Mouse (Mus musculus): ENCODE results near the gene Btbd9.
"Not testable (repeated sequence)": the region's sequence is repeated elsewhere in the genome, so short reads cannot be mapped to it uniquely, and the experiment has no call there.

Gene Btbd9

GRCm38 (mm10) chr17:30558623-30559022 is 17.7 kb downstream of the Btbd9 start:
- no peak for DNase-seq (ENCODE audit: low read depth, low spot score)

GRCm38 (mm10) chr17:30556512-30556911 is 19.8 kb downstream of the Btbd9 start:
- no peak for DNase-seq (ENCODE audit: low read depth, low spot score)

GRCm38 (mm10) chr17:30553027-30553937 is 23.0 kb downstream of the Btbd9 start:
- DNase-seq (ENCODE audit: low read depth, low spot score): no peak

GRCm38 (mm10) chr17:30550774-30551107 is 25.5 kb downstream of the Btbd9 start:
- DNase-seq (ENCODE audit: low read depth, low spot score): no peak

GRCm38 (mm10) chr17:30549899-30550773 is 26.2 kb downstream of the Btbd9 start:
- no peak for DNase-seq (ENCODE audit: low read depth, low spot score)

GRCm38 (mm10) chr17:30539098-30539497 is 37.2 kb downstream of the Btbd9 start:
- DNase-seq (ENCODE audit: low read depth, low spot score): peak; percentile 3

- DNase-seq (ENCODE audit: low read depth, low spot score): no peak
Measured at GRCm38 (mm10) chr17:30536651-30537050, 39.6 kb downstream of the Btbd9 start.

GRCm38 (mm10) chr17:30533098-30533497 is 43.2 kb downstream of the Btbd9 start:
- no peak for DNase-seq (ENCODE audit: low read depth, low spot score)

GRCm38 (mm10) chr17:30530542-30530940 is 45.7 kb downstream of the Btbd9 start:
- no peak for DNase-seq (ENCODE audit: low read depth, low spot score)

GRCm38 (mm10) chr17:30529632-30530541 is 46.4 kb downstream of the Btbd9 start:
- DNase-seq (ENCODE audit: low read depth, low spot score): no peak

GRCm38 (mm10) chr17:30525405-30526295 is 50.6 kb downstream of the Btbd9 start:
- no peak for DNase-seq (ENCODE audit: low read depth, low spot score)

- DNase-seq (ENCODE audit: low read depth, low spot score): no peak
Measured at GRCm38 (mm10) chr17:30524451-30524850, 51.8 kb downstream of the Btbd9 start.

- no peak for DNase-seq (ENCODE audit: low read depth, low spot score)
Measured at GRCm38 (mm10) chr17:30523783-30524182, 52.5 kb downstream of the Btbd9 start.

GRCm38 (mm10) chr17:30522406-30523078 is 53.7 kb downstream of the Btbd9 start:
- no peak for DNase-seq (ENCODE audit: low read depth, low spot score)

GRCm38 (mm10) chr17:30519172-30519512 is 57.1 kb downstream of the Btbd9 start:
- DNase-seq (ENCODE audit: low read depth, low spot score): not testable (repeated sequence)

- no peak for DNase-seq (ENCODE audit: low read depth, low spot score)
Measured at GRCm38 (mm10) chr17:30518431-30519171, 57.7 kb downstream of the Btbd9 start.

GRCm38 (mm10) chr17:30516580-30517340 is 59.5 kb downstream of the Btbd9 start:
- DNase-seq (ENCODE audit: low read depth, low spot score): no peak

GRCm38 (mm10) chr17:30515401-30515800 is 60.9 kb downstream of the Btbd9 start:
- no peak for DNase-seq (ENCODE audit: low read depth, low spot score)

- DNase-seq (ENCODE audit: low read depth, low spot score): no peak
Measured at GRCm38 (mm10) chr17:30513034-30513433, 63.3 kb downstream of the Btbd9 start.

Data from skeletal muscle tissue, adult 2 months (tissue).